Mouse (Mus musculus): Measurements from ENCODE around the gene Tk2. TPM values are rescaled to one million over a fixed set of nuclear protein-coding genes. Genes with fewer than 3 reads are reported as not detected.

The Tk2 gene
- polyA plus RNA-seq, 1 experiment from 2014 or later: 16.5 TPM

GRCm38 (mm10) chr8:104232919-104233318 is 15.4 kb downstream of the Tk2 start:
- Histone ChIP-seq H3K36me3 (ENCODE audit: control insufficient read depth, insufficient read depth, low read length) (peaks cover 17% of the 10 kb centered on the region), H3K27ac (ENCODE audit: low read length) (no peak overlapping the region), H3K4me3 (replicated peaks; ENCODE audit: low read length) (no peak overlapping the region), H3K9me3 (replicated peaks; ENCODE audit: control insufficient read depth, low read length) (no peaks in the 10 kb centered on the region), H3K4me2 (ENCODE audit: low read depth, low read length) (no peak overlapping the region), H3K27me3 (ENCODE audit: control insufficient read depth, insufficient read depth, low read length) (no peaks in the 10 kb centered on the region), H3K9ac (ENCODE audit: low read length) (no peak overlapping the region), H3K4me1 (ENCODE audit: control insufficient read depth, insufficient read depth, low read length) (no peaks in the 10 kb centered on the region)
- 92% methylated on average over 5 of the region's 5 CpGs for WGBS
- ATAC-seq (ENCODE audit: insufficient read depth, low FRiP score): no peak

DNA sequence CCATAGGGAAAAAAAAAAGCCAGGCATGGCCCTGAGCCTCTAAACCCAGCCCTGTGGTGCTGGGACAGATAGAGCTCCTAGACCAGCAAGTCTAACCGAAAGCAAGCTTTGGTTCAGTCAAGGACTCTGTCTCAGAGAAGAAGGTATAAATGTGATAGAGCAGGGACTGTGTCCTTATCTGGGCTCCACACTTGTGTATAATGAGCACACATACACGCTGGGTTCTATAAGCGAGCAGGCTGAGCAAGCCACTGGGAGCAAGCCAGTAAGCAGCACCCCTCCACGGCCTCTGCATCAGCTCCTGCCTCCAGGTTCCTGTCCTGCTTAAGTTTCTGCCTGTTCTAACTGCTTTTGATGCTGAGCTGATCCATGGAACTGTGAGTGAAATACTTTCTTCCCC is 16.3 kb downstream of the Tk2 start:
- no peak overlapping the region for H3K9ac ChIP-seq (ENCODE audit: low read length)
- H3K4me2 ChIP-seq (ENCODE audit: low read depth, low read length): no peak overlapping the region
- no peak overlapping the region for H3K4me3 ChIP-seq (replicated peaks; ENCODE audit: low read length)
- no peak overlapping the region for H3K27ac ChIP-seq (ENCODE audit: low read length)
- H3K36me3 ChIP-seq (ENCODE audit: control insufficient read depth, insufficient read depth, low read length): peaks cover 17% of the 10 kb centered on the region
- no peak for ATAC-seq (ENCODE audit: insufficient read depth, low FRiP score)
- no peaks in the 10 kb centered on the region for H3K27me3 ChIP-seq (ENCODE audit: control insufficient read depth, insufficient read depth, low read length)
- H3K4me1 ChIP-seq (ENCODE audit: control insufficient read depth, insufficient read depth, low read length): no peaks in the 10 kb centered on the region
- no peaks in the 10 kb centered on the region for H3K9me3 ChIP-seq (replicated peaks; ENCODE audit: control insufficient read depth, low read length)
- WGBS: 84% methylated on average over 4 of the region's 4 CpGs

GRCm38 (mm10) chr8:104230377-104230776 is 18.0 kb downstream of the Tk2 start:
- WGBS: 85% methylated on average over 9 of the region's 9 CpGs
- ATAC-seq (ENCODE audit: insufficient read depth, low FRiP score): no peak
- Histone ChIP-seq H3K9ac (ENCODE audit: low read length) (no peak overlapping the region), H3K4me2 (ENCODE audit: low read depth, low read length) (no peak overlapping the region), H3K4me1 (ENCODE audit: control insufficient read depth, insufficient read depth, low read length) (no peaks in the 10 kb centered on the region), H3K27me3 (ENCODE audit: control insufficient read depth, insufficient read depth, low read length) (no peaks in the 10 kb centered on the region), H3K4me3 (replicated peaks; ENCODE audit: low read length) (no peak overlapping the region), H3K36me3 (ENCODE audit: control insufficient read depth, insufficient read depth, low read length) (peaks cover 15% of the 10 kb centered on the region), H3K9me3 (replicated peaks; ENCODE audit: control insufficient read depth, low read length) (no peaks in the 10 kb centered on the region), H3K27ac (ENCODE audit: low read length) (no peak overlapping the region)

DNA sequence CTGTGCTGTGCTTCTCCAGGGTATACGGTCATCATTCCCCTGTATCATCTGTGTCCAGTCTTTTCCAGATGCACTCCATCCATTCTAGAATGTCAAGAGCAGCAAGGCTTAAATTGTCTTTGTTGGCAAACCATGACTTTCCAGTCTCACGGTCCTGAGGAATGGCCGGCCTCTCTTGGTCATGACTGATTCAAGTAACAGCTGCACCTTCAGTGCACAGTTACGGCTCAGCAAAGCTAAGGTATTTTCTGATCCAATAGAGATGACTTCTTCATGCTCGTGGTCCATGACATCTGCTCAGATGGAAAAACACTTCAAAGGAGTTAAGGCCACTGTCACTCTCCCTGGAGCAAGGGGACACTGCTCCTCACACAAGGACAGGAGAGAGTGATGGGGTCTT is 21.3 kb downstream of the Tk2 start:
- Histone ChIP-seq H3K4me3 (replicated peaks; ENCODE audit: low read length) (no peak overlapping the region), H3K27me3 (ENCODE audit: control insufficient read depth, insufficient read depth, low read length) (no peaks in the 10 kb centered on the region), H3K27ac (ENCODE audit: low read length) (no peak overlapping the region), H3K9ac (ENCODE audit: low read length) (no peak overlapping the region), H3K9me3 (replicated peaks; ENCODE audit: control insufficient read depth, low read length) (peaks cover 5% of the 10 kb centered on the region), H3K36me3 (ENCODE audit: control insufficient read depth, insufficient read depth, low read length) (peaks cover 20% of the 10 kb centered on the region), H3K4me1 (ENCODE audit: control insufficient read depth, insufficient read depth, low read length) (no peaks in the 10 kb centered on the region), H3K4me2 (ENCODE audit: low read depth, low read length) (no peak overlapping the region)
- 92% methylated on average over 5 of the region's 5 CpGs for WGBS
- ATAC-seq (ENCODE audit: insufficient read depth, low FRiP score): no peak

DNA sequence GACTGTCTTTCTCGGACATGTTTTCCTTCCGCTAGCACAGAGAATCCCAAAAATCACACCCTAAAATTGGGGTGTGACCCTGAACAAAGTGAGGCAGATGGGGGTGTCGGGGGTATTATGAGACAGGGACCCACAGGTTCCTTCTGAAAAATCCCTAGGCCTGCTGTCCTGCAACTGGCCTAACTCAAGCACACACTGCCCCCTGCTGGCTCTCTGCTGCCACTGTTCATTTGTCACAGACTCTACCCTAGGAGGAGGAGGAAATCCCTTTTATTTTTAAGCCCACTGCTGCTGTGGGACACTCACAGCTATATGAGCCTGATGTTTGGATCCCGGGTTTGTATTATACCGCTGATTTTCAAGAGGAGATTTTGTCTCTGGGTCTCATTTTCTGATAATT is 28.6 kb downstream of the Tk2 start:
- WGBS: 42% methylated on average over 5 of the region's 5 CpGs
- Histone ChIP-seq H3K9me3 (replicated peaks; ENCODE audit: control insufficient read depth, low read length) (peaks cover 4% of the 10 kb centered on the region), H3K27me3 (ENCODE audit: control insufficient read depth, insufficient read depth, low read length) (no peaks in the 10 kb centered on the region), H3K9ac (ENCODE audit: low read length) (no peak overlapping the region), H3K4me2 (ENCODE audit: low read depth, low read length) (no peak overlapping the region), H3K4me1 (ENCODE audit: control insufficient read depth, insufficient read depth, low read length) (no peaks in the 10 kb centered on the region), H3K27ac (ENCODE audit: low read length) (no peak overlapping the region), H3K4me3 (replicated peaks; ENCODE audit: low read length) (no peak overlapping the region), H3K36me3 (ENCODE audit: control insufficient read depth, insufficient read depth, low read length) (0 out of 2 replicates have a peak, but pooled peaks cover 5% of the 10 kb centered on the region)
- ATAC-seq (ENCODE audit: insufficient read depth, low FRiP score): no peak; the same call in 1 of the 2 replicates

GRCm38 (mm10) chr8:104219079-104219478 is 29.3 kb downstream of the Tk2 start:
- no peak; the same call in 1 of the 2 replicates for ATAC-seq (ENCODE audit: insufficient read depth, low FRiP score)
- H3K4me2 ChIP-seq (ENCODE audit: low read depth, low read length): no peak overlapping the region; the same call in 1 of the 2 replicates

DNA sequence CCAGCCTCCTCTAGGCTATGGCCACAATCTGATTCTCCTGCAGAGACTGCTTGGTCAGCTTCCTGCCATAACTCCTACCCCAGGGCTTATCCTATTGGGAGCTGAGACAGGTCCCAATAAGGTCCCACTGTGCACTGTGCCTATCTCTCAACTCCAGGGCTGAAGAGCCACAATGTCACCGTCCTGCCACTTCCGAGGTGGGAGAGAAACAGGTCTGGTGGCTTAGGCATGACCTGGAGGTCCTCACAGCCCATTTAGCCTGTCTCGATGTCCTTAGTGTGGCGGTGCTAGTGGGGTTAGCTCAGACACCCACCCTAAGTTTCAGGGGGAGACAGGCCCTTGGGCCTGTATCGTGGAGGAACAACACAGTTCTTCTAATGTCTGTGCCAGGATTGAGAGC is 30.8 kb downstream of the Tk2 start:
- no peaks in the 10 kb centered on the region for H3K4me1 ChIP-seq (ENCODE audit: control insufficient read depth, insufficient read depth, low read length)
- no peak overlapping the region for H3K9ac ChIP-seq (ENCODE audit: low read length)
- no peak overlapping the region for H3K27ac ChIP-seq (ENCODE audit: low read length)
- H3K4me3 ChIP-seq (replicated peaks; ENCODE audit: low read length): no peak overlapping the region
- H3K4me2 ChIP-seq (ENCODE audit: low read depth, low read length): no peak overlapping the region
- H3K9me3 ChIP-seq (replicated peaks; ENCODE audit: control insufficient read depth, low read length): no peaks in the 10 kb centered on the region
- ATAC-seq (ENCODE audit: insufficient read depth, low FRiP score): no peak
- WGBS: 87% methylated on average over 5 of the region's 5 CpGs
- no peaks in the 10 kb centered on the region for H3K27me3 ChIP-seq (ENCODE audit: control insufficient read depth, insufficient read depth, low read length)
- H3K36me3 ChIP-seq (ENCODE audit: control insufficient read depth, insufficient read depth, low read length): no peaks in the 10 kb centered on the region

More at GRCm38 (mm10) chr8:104219079-104219478, 29.3 kb downstream of the Tk2 start:
- Histone ChIP-seq H3K9me3 (replicated peaks; ENCODE audit: control insufficient read depth, low read length) (no peaks in the 10 kb centered on the region; the same call in 1 of the 2 replicates), H3K27ac (ENCODE audit: low read length) (no peak overlapping the region), H3K27me3 (ENCODE audit: control insufficient read depth, insufficient read depth, low read length) (no peaks in the 10 kb centered on the region), H3K4me1 (ENCODE audit: control insufficient read depth, insufficient read depth, low read length) (no peaks in the 10 kb centered on the region), H3K36me3 (ENCODE audit: control insufficient read depth, insufficient read depth, low read length) (no peaks in the 10 kb centered on the region), H3K9ac (ENCODE audit: low read length) (peak overlapping the region; percentile 23; the same call in 1 of the 2 replicates), H3K4me3 (replicated peaks; ENCODE audit: low read length) (no peak overlapping the region)
- 28% methylated on average over 11 of the region's 11 CpGs for WGBS

DNA sequence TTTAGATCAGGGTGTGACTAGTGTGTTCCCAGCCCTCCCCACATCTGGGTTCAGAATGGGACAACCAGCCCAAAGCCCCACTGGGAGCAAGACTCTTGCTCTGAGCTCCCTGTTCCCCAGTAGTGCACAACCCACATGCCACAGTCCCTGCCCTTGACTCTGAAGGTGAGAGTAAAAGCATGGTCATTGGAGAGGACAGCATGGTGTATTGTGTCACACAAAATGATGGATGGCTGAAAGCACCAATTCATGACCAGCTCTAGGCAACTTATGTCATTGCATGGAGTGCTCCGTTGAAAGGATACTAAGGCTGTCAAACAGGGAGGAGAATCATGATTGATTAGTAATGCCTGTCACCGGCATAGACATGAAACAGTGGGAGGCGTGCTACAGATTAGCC is 43.1 kb downstream of the Tk2 start:
- no peak overlapping the region for H3K4me2 ChIP-seq (ENCODE audit: low read depth, low read length)
- H3K27me3 ChIP-seq (ENCODE audit: control insufficient read depth, insufficient read depth, low read length): no peaks in the 10 kb centered on the region
- 49% methylated on average over 3 of the region's 3 CpGs for WGBS
- H3K9me3 ChIP-seq (replicated peaks; ENCODE audit: control insufficient read depth, low read length): no peaks in the 10 kb centered on the region
- no peak overlapping the region for H3K4me3 ChIP-seq (replicated peaks; ENCODE audit: low read length)
- H3K27ac ChIP-seq (ENCODE audit: low read length): no peak overlapping the region
- H3K9ac ChIP-seq (ENCODE audit: low read length): no peak overlapping the region
- no peaks in the 10 kb centered on the region for H3K36me3 ChIP-seq (ENCODE audit: control insufficient read depth, insufficient read depth, low read length)
- no peaks in the 10 kb centered on the region for H3K4me1 ChIP-seq (ENCODE audit: control insufficient read depth, insufficient read depth, low read length)
- ATAC-seq (ENCODE audit: insufficient read depth, low FRiP score): no peak

- Histone ChIP-seq H3K4me2 (ENCODE audit: low read depth, low read length) (no peak overlapping the region), H3K4me1 (ENCODE audit: control insufficient read depth, insufficient read depth, low read length) (no peaks in the 10 kb centered on the region), H3K9me3 (replicated peaks; ENCODE audit: control insufficient read depth, low read length) (no peaks in the 10 kb centered on the region), H3K27me3 (ENCODE audit: control insufficient read depth, insufficient read depth, low read length) (no peaks in the 10 kb centered on the region), H3K27ac (ENCODE audit: low read length) (no peak overlapping the region), H3K4me3 (replicated peaks; ENCODE audit: low read length) (no peak overlapping the region), H3K36me3 (ENCODE audit: control insufficient read depth, insufficient read depth, low read length) (no peaks in the 10 kb centered on the region), H3K9ac (ENCODE audit: low read length) (no peak overlapping the region)
- WGBS: 86% methylated on average over 4 of the region's 4 CpGs
- ATAC-seq (ENCODE audit: insufficient read depth, low FRiP score): no peak
Measured at GRCm38 (mm10) chr8:104202320-104202719, 46.0 kb downstream of the Tk2 start.

- 76% methylated on average over 3 of the region's 3 CpGs for WGBS
- no peaks in the 10 kb centered on the region for H3K9me3 ChIP-seq (replicated peaks; ENCODE audit: control insufficient read depth, low read length)
- H3K4me3 ChIP-seq (replicated peaks; ENCODE audit: low read length): no peak overlapping the region
- H3K36me3 ChIP-seq (ENCODE audit: control insufficient read depth, insufficient read depth, low read length): no peaks in the 10 kb centered on the region
- no peak for ATAC-seq (ENCODE audit: insufficient read depth, low FRiP score)
- no peak overlapping the region for H3K27ac ChIP-seq (ENCODE audit: low read length)
- no peak overlapping the region for H3K9ac ChIP-seq (ENCODE audit: low read length)
- no peak overlapping the region for H3K4me2 ChIP-seq (ENCODE audit: low read depth, low read length)
- H3K4me1 ChIP-seq (ENCODE audit: control insufficient read depth, insufficient read depth, low read length): no peaks in the 10 kb centered on the region
- no peaks in the 10 kb centered on the region for H3K27me3 ChIP-seq (ENCODE audit: control insufficient read depth, insufficient read depth, low read length)
Measured at GRCm38 (mm10) chr8:104201622-104202021, 46.7 kb downstream of the Tk2 start.

All from stomach, embryonic 16.5 days (tissue).